Mouse (Mus musculus) lung, adult 2 months (tissue): Measurements from ENCODE around the gene Ube2i. TPM values are rescaled to one million over a fixed set of nuclear protein-coding genes. Genes with fewer than 3 reads are reported as not detected.

Experiments used
- DNase-seq: peaks from one replicate; pipeline ENCODE4 v3.0.0; 2022
- H3K4me1 ChIP-seq: fragments of 200-500 bp; 2 replicates; pipeline ENCODE4 v1.6.1; 2011; ENCODE audit warnings: low read length; ENCODE audit not compliant: control insufficient read depth, insufficient read depth
- H3K4me3 ChIP-seq: fragments of 200-500 bp; replicated peaks from 2 replicates; pipeline ENCODE3; 2011; ENCODE audit warnings: low read depth, mild to moderate bottlenecking, control low read depth, low read length; ENCODE audit errors: extremely low read depth
- CTCF ChIP-seq: fragments of 200-500 bp; IDR thresholded peaks from 2 replicates; pipeline ENCODE4 v1.5.1; 2011; ENCODE audit warnings: mild to moderate bottlenecking, low read length, control low read depth; ENCODE audit not compliant: insufficient read depth
- POLR2A ChIP-seq: fragments of 200-500 bp; IDR thresholded peaks from 2 replicates; pipeline ENCODE4 v1.6.1; 2011; ENCODE audit warnings: low read depth, mild to moderate bottlenecking, control low read depth, low read length, borderline replicate concordance; ENCODE audit errors: extremely low read depth
- WGBS: fragments of 180-500 bp; shearing (Covaris S2); methylation state at CpG from one replicate; pipeline ENCODE4 v1.1.7; 2018; 5-methylcytosine and 5-hydroxymethylcytosine counted together
- polyA plus RNA-seq: library from polyadenylated mRNA; depleted of rRNA; stranded (reverse); fragments of >200 nt; gene quantifications from 2 replicates; pipeline ENCODE4 v1.2.3, GENCODE M21; 2012

Ube2i gene
- polyA plus RNA-seq, 1 experiment = 178 TPM

DNA sequence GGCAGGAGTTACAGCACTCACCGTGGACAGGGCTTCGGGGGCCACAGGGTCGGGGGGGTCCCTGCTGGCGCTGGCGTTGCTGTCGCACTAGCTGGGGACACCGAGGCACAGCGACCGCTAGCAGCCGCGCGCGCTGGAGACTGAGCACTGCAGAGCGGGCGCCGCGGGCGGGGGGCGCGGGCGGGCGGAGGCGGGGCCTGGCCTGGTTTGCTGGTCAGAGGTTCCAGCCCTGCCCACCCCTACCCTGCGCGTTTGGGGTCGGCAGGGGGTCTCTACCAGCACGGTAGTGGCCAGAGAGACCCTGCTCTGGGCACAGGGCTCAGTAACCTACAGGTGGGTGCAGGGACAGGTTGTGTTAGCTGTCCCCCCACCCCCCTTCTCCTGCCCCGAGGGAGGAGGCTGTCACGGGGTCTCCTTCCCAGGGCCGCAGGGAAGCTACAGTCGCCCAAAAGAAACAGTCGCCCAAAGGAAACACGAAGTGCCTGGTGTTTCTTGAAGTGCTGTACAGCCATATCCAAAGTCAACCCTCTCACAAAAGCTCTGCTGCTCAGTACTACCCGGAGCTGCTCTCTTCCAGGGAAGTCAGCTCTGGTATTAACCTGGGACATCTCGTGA, 18.2 kb downstream of the Ube2i start, which contains the start of gene Baiap3:
Gene Baiap3, minus strand, starts transcription at position 225 of the 615 bp plus-strand sequence.
- Histone ChIP-seq H3K4me3 (peak within 1 kb of the TSS; percentile 54), H3K4me1 (no peaks in the 10 kb centered on the region)
- TF ChIP-seq POLR2A = no peak
- TF ChIP-seq CTCF = no peak
- 6% methylated on average over 23 of the region's 35 CpGs for WGBS
- DNase-seq = no peak

DNA sequence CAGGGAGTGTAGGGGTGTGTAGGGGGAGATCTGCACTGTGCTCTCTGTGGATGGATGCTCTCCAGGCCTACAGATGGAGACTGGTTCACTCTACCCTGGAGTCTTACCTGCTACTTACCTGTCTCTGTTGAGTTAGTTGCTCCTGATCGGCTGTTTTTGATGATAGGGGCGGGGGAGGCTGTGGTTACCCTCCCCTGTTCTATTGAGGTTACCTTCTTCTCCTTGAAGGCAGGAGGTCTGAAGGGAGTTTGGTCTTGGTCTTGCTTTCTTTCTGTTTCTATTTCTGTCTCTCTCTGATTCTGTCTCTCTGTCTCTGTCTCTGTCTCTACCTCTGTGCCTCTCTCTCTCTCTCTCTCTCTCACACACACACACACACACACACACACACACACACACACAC, 19.3 kb downstream of the Ube2i start:
- TF ChIP-seq CTCF (no peak), POLR2A (no peak)
- WGBS = 69% methylated on average over 2 of the region's 2 CpGs
- Histone ChIP-seq H3K4me3 (no peak overlapping the region), H3K4me1 (no peaks in the 10 kb centered on the region)
- no peak for DNase-seq

DNA sequence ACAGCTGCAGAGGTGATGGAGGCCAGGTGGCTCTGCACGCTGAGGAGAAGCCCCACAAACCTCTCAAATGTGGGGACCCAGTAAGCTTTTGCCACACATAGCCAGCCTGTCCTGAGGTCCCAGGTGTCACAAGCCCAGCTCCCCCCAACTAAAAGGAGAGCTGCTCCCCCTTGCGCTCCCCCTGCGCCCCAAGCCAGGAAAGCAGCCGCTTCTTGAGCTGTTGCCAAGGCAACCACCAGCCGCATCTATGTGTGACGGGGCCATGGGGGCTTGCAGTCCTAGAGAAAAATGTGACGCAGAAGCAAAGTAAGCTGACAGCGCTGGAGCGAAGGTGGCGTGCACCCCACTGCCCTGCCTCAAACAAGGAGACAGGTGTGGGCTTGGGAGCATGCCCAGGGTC, 20.7 kb downstream of the Ube2i start:
- no peak for DNase-seq
- 37% methylated on average over 10 of the region's 10 CpGs for WGBS
- no peak overlapping the region for H3K4me3 ChIP-seq
- no peak for TF ChIP-seq POLR2A
- no peak for TF ChIP-seq CTCF
- H3K4me1 ChIP-seq = no peaks in the 10 kb centered on the region

DNA sequence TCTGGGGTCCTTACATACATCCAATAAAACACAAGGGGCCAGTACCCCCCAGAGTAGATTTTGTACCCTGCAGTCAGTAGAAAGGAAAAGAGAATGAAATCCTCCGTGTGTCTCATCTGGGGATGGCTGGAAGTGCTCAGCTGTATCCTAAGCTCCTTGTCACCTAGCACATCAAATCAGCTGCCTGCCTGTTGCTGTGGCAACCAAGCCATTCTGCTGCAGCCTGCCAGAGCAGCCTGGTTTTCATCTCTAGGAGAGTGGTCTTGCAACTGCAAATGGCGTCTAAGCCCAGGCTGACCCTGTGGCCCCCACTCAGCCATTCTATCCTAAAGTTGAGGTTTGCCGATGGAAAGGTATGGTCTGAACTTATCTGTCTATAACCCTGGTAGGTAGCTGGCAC, 21.8 kb downstream of the Ube2i start:
- 41% methylated on average over 3 of the region's 3 CpGs for WGBS
- no peak for DNase-seq
- Histone ChIP-seq H3K4me3 (no peak overlapping the region), H3K4me1 (no peaks in the 10 kb centered on the region)
- TF ChIP-seq CTCF = no peak
- no peak for TF ChIP-seq POLR2A

DNA sequence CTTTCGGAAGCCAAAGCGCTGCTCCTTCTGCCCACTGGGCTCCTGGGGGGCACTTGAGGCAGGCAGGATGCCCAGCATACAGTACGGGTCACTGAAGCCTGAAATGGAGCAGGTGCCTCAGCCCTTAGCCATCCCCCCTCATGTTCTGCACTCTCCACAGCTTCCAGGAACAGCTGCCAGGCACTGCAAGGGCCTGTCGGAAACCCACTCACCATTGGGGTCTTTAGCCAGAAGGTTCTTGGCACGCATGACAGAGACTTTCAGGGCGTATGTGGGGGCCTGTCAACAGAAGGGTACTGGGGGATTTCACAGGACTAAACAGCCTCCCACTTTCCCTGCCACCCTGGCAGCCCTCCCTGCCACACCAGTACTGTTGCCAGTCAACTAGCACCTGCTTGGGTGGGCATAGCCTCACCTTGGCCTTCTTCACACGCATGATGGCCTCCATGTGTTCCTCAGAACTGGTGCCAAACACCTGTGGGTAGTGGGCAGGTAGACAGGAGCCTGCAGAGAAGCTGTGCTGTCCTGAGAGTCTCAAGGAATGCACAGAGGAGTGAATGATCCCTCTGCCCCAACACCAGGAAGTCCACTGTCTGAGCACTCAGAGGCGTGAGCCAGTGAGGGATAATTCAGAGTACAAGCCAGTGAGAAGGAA, 24.1 kb downstream of the Ube2i start:
- TF ChIP-seq POLR2A (no peak), CTCF (no peak)
- no peaks in the 10 kb centered on the region for H3K4me1 ChIP-seq
- WGBS = 80% methylated on average over 8 of the region's 8 CpGs
- H3K4me3 ChIP-seq = no peak overlapping the region
- no peak for DNase-seq

DNA sequence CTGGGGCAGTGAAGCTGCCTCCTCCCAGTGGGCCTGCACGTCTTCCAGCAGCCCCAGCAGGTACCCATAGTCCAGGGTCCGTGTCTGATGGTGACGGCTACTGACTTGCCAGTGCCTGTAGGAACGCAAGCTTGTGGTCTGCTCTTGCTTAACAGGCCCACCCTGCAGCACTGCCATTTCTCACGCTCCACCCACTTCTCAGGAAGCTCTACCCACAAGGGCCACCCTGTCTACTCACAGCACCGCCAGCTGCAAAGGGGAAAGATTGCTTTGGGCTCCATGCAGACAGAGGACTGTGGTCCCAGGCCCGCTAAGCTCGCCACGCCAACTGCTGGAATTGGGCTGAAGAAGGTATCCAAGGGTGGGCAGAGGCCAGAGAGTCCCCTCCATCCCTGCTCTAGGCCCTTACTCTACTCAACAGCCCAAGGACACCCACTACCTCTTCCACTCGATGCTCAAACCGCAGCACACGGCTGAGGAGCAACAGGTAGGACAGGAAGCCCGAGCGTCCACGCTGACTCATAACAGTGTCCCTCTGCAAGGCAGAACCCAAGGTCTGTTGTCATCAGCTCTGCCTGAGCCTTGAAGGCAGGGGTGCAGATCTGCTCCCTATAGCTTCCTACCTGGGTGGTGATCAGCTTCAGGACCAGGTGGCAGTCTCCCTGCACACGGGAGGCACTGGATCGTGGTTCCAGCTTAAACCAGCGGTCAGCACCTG, 26.2 kb downstream of the Ube2i start:
- H3K4me3 ChIP-seq = no peak overlapping the region
- DNase-seq = no peak
- TF ChIP-seq POLR2A = no peak
- TF ChIP-seq CTCF = no peak
- H3K4me1 ChIP-seq = no peaks in the 10 kb centered on the region
- 61% methylated on average over 18 of the region's 18 CpGs for WGBS

DNA sequence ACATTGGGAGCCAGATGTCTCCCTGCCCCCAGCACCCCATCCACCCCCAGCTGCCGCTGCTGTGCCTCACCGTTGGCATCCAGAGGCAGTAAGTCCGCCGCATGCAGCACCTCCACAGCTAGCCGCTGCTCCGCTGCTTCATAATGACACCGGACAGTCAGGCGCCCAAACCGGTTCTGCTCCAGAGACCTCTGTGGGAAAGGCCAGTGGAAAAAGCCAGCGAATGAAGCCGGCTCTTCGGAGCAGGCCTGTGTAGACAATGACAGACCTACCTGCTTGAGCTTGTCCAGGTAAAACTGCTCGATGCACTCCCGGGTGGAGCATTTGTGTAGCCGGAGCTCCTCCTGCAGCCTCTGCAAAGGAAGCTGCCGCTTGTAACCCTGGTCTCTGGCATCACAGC, 30.2 kb downstream of the Ube2i start:
- TF ChIP-seq CTCF (no peak), POLR2A (no peak)
- H3K4me3 ChIP-seq = no peak overlapping the region
- H3K4me1 ChIP-seq = no peaks in the 10 kb centered on the region
- 77% methylated on average over 16 of the region's 16 CpGs for WGBS
- no peak for DNase-seq

DNA sequence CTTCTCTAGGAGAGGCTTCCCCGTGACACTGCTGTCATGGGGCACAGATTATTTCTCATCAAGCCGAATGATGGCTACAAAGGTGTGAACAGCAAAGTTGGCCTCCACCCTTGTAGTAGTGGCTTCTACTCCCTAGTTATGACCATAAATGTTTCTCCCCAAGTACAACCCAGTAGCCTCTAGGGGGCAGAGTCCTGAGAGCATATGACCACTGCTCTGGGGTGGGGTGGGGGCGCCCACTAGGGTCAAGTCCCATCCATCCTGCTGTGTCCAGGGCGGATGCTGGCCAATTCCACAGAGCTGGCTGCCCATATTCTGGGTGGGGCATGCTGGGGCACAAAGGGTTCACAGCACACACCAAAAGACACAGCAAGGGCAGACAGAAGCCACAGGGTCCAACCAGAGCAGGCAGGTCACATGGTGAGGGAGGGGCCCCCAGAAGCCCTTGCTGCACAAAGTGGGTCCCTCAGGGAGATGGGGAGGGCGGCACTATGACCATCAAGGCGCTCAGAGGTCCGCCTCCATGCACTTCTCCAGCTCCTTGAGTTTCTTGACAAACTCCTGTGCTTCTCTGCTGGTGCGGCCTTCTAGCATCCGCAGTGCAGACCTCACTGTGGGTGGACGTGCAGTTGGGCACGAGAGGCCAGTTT, 31.2 kb downstream of the Ube2i start:
- Histone ChIP-seq H3K4me3 (no peak overlapping the region), H3K4me1 (no peaks in the 10 kb centered on the region)
- no peak for DNase-seq
- no peak for TF ChIP-seq POLR2A
- TF ChIP-seq CTCF = no peak
- 88% methylated on average over 11 of the region's 11 CpGs for WGBS

DNA sequence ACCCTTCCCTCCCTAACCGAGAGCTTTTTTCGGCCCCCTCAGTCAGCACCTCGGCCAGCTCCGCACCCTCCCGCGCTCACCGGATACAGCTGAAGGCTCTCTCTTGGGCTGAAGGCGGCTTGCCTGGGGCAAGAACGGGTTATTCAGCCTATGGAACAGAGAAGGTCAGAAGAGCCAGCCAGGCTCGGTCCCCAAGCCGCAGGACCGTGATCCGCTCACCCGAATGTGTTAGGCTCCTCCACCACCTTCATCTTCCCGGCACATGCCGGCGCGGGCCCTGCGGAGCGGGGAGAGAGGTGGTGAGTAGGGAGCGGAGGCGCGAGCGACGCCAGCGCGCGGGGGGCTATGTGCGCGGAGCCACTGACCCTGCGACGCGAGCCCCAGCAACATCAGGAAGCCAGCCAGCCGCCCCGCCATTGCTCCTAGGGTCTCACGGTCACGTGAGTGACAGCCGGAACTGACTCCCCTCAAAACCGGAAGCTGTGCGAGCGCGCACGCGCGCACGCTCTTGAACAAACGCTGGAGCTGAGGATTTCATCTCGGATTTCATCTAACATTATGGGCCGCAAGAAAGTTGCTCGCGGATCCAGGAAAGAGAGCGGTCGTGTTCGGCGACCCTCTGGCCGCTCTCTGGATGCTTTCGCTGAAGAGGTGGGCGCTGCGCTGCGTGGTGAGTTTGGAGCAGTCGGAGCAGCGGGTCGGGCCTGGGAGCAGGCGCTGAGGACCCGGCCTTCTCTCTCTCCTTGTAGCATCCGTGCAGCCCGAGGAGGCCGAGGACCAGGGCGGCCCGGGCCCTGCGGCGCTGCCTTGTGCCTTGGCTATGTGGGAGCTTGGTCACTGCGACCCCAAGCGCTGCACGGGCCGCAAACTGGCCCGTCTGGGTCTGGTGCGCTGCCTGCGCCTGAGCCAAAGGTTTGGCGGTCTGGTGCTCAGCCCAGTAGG, 34.5 kb downstream of the Ube2i start, which contains the start of the genes Gnptg and Tsr3:
Gene Gnptg, minus strand, starts transcription at position 430 of the 942 bp plus-strand sequence.
Gene Tsr3, plus strand, starts transcription at position 476 of the 942 bp plus-strand sequence.
- Histone ChIP-seq H3K4me3 (peak within 1 kb of the TSS; percentile 64), H3K4me1 (no peaks in the 10 kb centered on the region)
- DNase-seq = peak; percentile 78
- TF ChIP-seq POLR2A (peak; percentile 70; the same call in 1 of the 2 replicates), CTCF (no peak)
- under 1% methylated on average over 80 of the region's 80 CpGs for WGBS
